Mouse (Mus musculus): ENCODE results near the gene Nynrin. TPM values are rescaled to one million over a fixed set of nuclear protein-coding genes. Genes with fewer than 3 reads are reported as not detected.

Gene Nynrin
- polyA plus RNA-seq, 1 experiment from 2014 or later: 14.2 TPM

DNA sequence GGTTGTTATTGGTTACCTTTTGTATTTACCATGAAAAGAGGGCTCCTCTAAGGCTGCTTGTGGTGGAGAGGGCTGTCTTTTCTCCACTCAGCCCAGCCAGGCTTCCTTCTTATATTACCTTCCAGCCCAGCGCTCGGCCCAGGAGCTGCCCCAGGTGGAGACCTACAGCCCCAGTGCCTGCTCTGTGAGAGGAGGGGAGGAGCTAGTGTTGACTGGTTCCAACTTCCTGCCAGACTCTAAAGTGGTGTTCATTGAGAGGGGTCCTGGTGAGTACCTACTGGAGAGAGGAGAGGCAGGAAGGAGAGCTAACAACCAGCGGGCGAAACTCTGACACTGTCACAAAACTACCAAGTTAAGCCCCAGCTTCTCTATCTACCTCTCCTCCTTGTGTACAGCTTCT is 23.5 kb upstream of the Nynrin start:
- Histone ChIP-seq H3K27me3 (ENCODE audit: control insufficient read depth, insufficient read depth, low read length) (no peaks in the 10 kb centered on the region), H3K9me3 (ENCODE audit: control insufficient read depth, low read depth, low read length) (no peaks in the 10 kb centered on the region), H3K4me2 (replicated peaks; ENCODE audit: low read depth, low read length) (no peak overlapping the region), H3K27ac (ENCODE audit: low read length) (no peak overlapping the region), H3K4me1 (ENCODE audit: control insufficient read depth, insufficient read depth, low read length) (peaks cover 25% of the 10 kb centered on the region; the same call in 1 of the 2 replicates), H3K36me3 (ENCODE audit: control insufficient read depth, insufficient read depth, low read length) (peaks cover 43% of the 10 kb centered on the region), H3K4me3 (ENCODE audit: low read depth, low read length) (no peak overlapping the region), H3K9ac (replicated peaks; ENCODE audit: low read depth, low read length) (no peak overlapping the region)
- ATAC-seq (ENCODE audit: insufficient number of reproducible peaks, insufficient read depth, low FRiP score, low read depth): no peak
- 85% methylated on average over 4 of the region's 4 CpGs for WGBS

DNA sequence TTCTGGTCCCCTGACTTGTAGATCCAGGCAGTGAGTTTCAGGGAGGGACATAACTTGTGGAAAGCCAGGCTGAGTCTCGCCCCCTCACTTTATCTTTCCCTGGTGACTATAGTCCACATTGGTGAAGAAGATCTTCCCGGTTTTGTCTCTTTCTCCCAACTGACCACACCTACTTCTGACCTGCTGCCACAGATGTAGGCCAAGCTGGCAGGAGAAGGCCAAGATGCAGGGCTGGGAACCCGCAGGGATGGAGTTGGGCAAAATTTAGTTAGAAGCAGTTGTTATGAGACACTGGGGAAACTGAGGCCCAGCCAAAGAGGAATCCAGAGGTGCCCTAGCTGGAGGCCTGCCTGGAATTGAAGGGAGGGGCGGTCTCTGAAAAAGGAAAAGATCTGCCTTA is 20.7 kb upstream of the Nynrin start:
- 75% methylated on average over 4 of the region's 4 CpGs for WGBS
- H3K27ac ChIP-seq (ENCODE audit: low read length): no peak overlapping the region
- H3K4me2 ChIP-seq (replicated peaks; ENCODE audit: low read depth, low read length): no peak overlapping the region

GRCm38 (mm10) chr14:55834808-55835533 is 18.8 kb upstream of the Nynrin start:
- Histone ChIP-seq H3K4me1 (ENCODE audit: control insufficient read depth, insufficient read depth, low read length) (no peaks in the 10 kb centered on the region), H3K4me2 (replicated peaks; ENCODE audit: low read depth, low read length) (no peak overlapping the region), H3K9me3 (ENCODE audit: control insufficient read depth, low read depth, low read length) (no peaks in the 10 kb centered on the region), H3K36me3 (ENCODE audit: control insufficient read depth, insufficient read depth, low read length) (peaks cover 23% of the 10 kb centered on the region; the same call in 1 of the 2 replicates), H3K4me3 (ENCODE audit: low read depth, low read length) (no peak overlapping the region), H3K27me3 (ENCODE audit: control insufficient read depth, insufficient read depth, low read length) (no peaks in the 10 kb centered on the region), H3K9ac (replicated peaks; ENCODE audit: low read depth, low read length) (no peak overlapping the region), H3K27ac (ENCODE audit: low read length) (no peak overlapping the region)
- 76% methylated on average over 5 of the region's 5 CpGs for WGBS
- ATAC-seq (ENCODE audit: insufficient number of reproducible peaks, insufficient read depth, low FRiP score, low read depth): no peak

More for the DNA sequence above, 20.7 kb upstream of the Nynrin start:
- peaks cover 36% of the 10 kb centered on the region for H3K36me3 ChIP-seq (ENCODE audit: control insufficient read depth, insufficient read depth, low read length)
- H3K4me3 ChIP-seq (ENCODE audit: low read depth, low read length): no peak overlapping the region
- ATAC-seq (ENCODE audit: insufficient number of reproducible peaks, insufficient read depth, low FRiP score, low read depth): no peak
- no peak overlapping the region for H3K9ac ChIP-seq (replicated peaks; ENCODE audit: low read depth, low read length)
- H3K27me3 ChIP-seq (ENCODE audit: control insufficient read depth, insufficient read depth, low read length): no peaks in the 10 kb centered on the region
- H3K9me3 ChIP-seq (ENCODE audit: control insufficient read depth, low read depth, low read length): no peaks in the 10 kb centered on the region
- peaks cover 7% of the 10 kb centered on the region; the same call in 1 of the 2 replicates for H3K4me1 ChIP-seq (ENCODE audit: control insufficient read depth, insufficient read depth, low read length)

DNA sequence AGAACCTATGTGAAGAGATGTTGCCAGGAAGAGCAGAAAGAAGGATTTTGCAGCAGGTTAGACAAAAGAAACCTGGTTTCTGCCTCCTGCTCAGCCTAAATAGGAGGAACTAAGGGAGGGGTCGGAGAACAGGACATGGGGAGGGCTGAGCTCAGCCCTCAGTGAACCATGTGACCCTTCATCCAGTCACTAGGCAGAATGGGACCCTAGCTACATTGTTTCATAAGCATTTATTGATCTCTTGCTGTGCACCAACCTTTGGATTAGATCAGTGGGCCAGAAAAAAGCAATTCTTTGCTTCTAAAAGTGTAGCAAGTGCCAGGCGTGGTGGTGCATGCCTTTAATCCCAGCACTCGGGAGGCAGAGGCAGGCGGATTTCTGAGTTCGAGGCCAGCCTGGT is 15.5 kb upstream of the Nynrin start:
- Histone ChIP-seq H3K27ac (ENCODE audit: low read length) (no peak overlapping the region), H3K4me3 (ENCODE audit: low read depth, low read length) (no peak overlapping the region), H3K9ac (replicated peaks; ENCODE audit: low read depth, low read length) (no peak overlapping the region), H3K4me1 (ENCODE audit: control insufficient read depth, insufficient read depth, low read length) (no peaks in the 10 kb centered on the region), H3K27me3 (ENCODE audit: control insufficient read depth, insufficient read depth, low read length) (no peaks in the 10 kb centered on the region), H3K4me2 (replicated peaks; ENCODE audit: low read depth, low read length) (no peak overlapping the region), H3K36me3 (ENCODE audit: control insufficient read depth, insufficient read depth, low read length) (peaks cover 3% of the 10 kb centered on the region; the same call in 1 of the 2 replicates), H3K9me3 (ENCODE audit: control insufficient read depth, low read depth, low read length) (no peaks in the 10 kb centered on the region)
- no peak for ATAC-seq (ENCODE audit: insufficient number of reproducible peaks, insufficient read depth, low FRiP score, low read depth)
- 90% methylated on average over 5 of the region's 5 CpGs for WGBS

DNA sequence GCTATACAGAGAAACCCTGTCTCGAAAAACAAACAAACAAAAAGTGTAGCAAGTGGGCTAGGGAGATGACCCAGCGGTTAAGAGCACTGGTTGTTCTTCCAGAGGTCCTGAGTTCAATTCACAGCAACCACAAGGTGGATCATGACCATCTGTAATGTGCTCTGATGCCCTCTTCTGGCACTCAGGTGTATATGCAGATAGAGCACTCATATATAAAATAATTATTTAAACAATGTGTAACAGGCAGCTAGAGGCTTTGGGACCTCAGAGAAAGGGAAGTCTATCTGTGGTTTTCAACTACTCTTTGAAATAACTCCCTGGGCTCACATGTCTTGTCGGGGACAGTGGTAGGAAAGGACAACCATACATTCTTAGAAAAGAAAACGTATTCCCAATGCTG is 15.1 kb upstream of the Nynrin start:
- H3K27me3 ChIP-seq (ENCODE audit: control insufficient read depth, insufficient read depth, low read length): no peaks in the 10 kb centered on the region
- H3K9me3 ChIP-seq (ENCODE audit: control insufficient read depth, low read depth, low read length): no peaks in the 10 kb centered on the region
- H3K27ac ChIP-seq (ENCODE audit: low read length): no peak overlapping the region
- H3K4me1 ChIP-seq (ENCODE audit: control insufficient read depth, insufficient read depth, low read length): no peaks in the 10 kb centered on the region
- H3K36me3 ChIP-seq (ENCODE audit: control insufficient read depth, insufficient read depth, low read length): no peaks in the 10 kb centered on the region
- ATAC-seq (ENCODE audit: insufficient number of reproducible peaks, insufficient read depth, low FRiP score, low read depth): no peak
- WGBS: 85% methylated on average over 4 of the region's 4 CpGs
- no peak overlapping the region for H3K4me2 ChIP-seq (replicated peaks; ENCODE audit: low read depth, low read length)
- H3K9ac ChIP-seq (replicated peaks; ENCODE audit: low read depth, low read length): no peak overlapping the region
- H3K4me3 ChIP-seq (ENCODE audit: low read depth, low read length): no peak overlapping the region

GRCm38 (mm10) chr14:55840853-55841366 is 12.9 kb upstream of the Nynrin start:
- Histone ChIP-seq H3K27ac (ENCODE audit: low read length) (no peak overlapping the region), H3K4me3 (ENCODE audit: low read depth, low read length) (no peak overlapping the region), H3K9me3 (ENCODE audit: control insufficient read depth, low read depth, low read length) (no peaks in the 10 kb centered on the region), H3K4me1 (ENCODE audit: control insufficient read depth, insufficient read depth, low read length) (no peaks in the 10 kb centered on the region), H3K9ac (replicated peaks; ENCODE audit: low read depth, low read length) (no peak overlapping the region), H3K27me3 (ENCODE audit: control insufficient read depth, insufficient read depth, low read length) (no peaks in the 10 kb centered on the region), H3K4me2 (replicated peaks; ENCODE audit: low read depth, low read length) (no peak overlapping the region), H3K36me3 (ENCODE audit: control insufficient read depth, insufficient read depth, low read length) (no peaks in the 10 kb centered on the region)
- 57% methylated on average over 4 of the region's 4 CpGs for whole genome bisulfite sequencing
- ATAC-seq (ENCODE audit: insufficient number of reproducible peaks, insufficient read depth, low FRiP score, low read depth): no peak

- Histone ChIP-seq H3K27ac (ENCODE audit: low read length) (no peak overlapping the region), H3K4me2 (replicated peaks; ENCODE audit: low read depth, low read length) (no peak overlapping the region), H3K4me1 (ENCODE audit: control insufficient read depth, insufficient read depth, low read length) (no peaks in the 10 kb centered on the region), H3K27me3 (ENCODE audit: control insufficient read depth, insufficient read depth, low read length) (no peaks in the 10 kb centered on the region), H3K9me3 (ENCODE audit: control insufficient read depth, low read depth, low read length) (no peaks in the 10 kb centered on the region), H3K4me3 (ENCODE audit: low read depth, low read length) (no peak overlapping the region), H3K9ac (replicated peaks; ENCODE audit: low read depth, low read length) (no peak overlapping the region), H3K36me3 (ENCODE audit: control insufficient read depth, insufficient read depth, low read length) (no peaks in the 10 kb centered on the region)
- 77% methylated on average over 4 of the region's 4 CpGs for WGBS
- ATAC-seq (ENCODE audit: insufficient number of reproducible peaks, insufficient read depth, low FRiP score, low read depth): no peak
These were observed 11.0 kb upstream of the Nynrin start for GRCm38 (mm10) chr14:55842794-55843193.

DNA sequence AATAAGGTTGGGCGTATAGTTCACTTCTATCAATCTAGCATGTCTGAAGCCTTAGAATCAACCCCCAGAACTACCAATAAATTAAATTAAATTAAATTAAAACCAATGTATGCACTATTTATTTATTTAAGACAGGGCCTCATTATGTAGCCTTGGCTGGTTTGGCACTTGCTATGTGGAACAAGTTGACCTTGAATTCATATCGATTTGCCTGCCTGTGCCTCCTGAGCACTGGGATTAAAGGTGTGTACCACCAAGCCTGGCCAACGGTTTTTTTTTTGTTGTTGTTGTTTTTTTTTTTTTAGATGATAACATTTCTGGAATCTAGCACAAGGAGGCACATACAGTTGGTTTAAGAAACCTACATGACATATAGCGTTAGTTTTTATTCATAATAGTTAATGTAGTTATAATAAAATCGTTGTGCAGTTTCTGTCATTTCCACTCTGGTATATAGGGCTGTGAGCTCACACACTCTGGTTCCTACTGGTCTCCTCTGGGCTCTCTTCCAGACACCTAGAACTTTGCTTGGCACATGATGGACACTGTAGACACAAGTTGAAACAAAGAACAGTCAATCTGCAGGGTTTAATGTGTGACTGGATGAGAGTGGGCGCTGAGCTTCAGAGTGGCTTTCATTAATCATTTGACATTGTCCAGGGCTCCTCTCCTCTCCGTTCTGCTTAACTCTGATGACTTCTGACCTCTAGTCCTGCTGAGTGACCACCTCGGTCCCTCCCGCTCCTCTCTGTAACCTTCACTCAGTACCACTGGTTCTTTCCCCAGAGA is 8.1 kb upstream of the Nynrin start:
- Histone ChIP-seq H3K4me1 (ENCODE audit: control insufficient read depth, insufficient read depth, low read length) (no peaks in the 10 kb centered on the region), H3K9ac (replicated peaks; ENCODE audit: low read depth, low read length) (no peak overlapping the region), H3K27me3 (ENCODE audit: control insufficient read depth, insufficient read depth, low read length) (no peaks in the 10 kb centered on the region), H3K4me3 (ENCODE audit: low read depth, low read length) (no peak overlapping the region), H3K36me3 (ENCODE audit: control insufficient read depth, insufficient read depth, low read length) (no peaks in the 10 kb centered on the region), H3K27ac (ENCODE audit: low read length) (no peak overlapping the region), H3K4me2 (replicated peaks; ENCODE audit: low read depth, low read length) (no peak overlapping the region), H3K9me3 (ENCODE audit: control insufficient read depth, low read depth, low read length) (no peaks in the 10 kb centered on the region)
- WGBS: 53% methylated on average over 9 of the region's 9 CpGs
- ATAC-seq (ENCODE audit: insufficient number of reproducible peaks, insufficient read depth, low FRiP score, low read depth): no peak

Measured in stomach, embryonic 14.5 days (tissue).